Mouse (Mus musculus) gastrocnemius, adult 8-10 months (tissue): ENCODE data around the gene Dst. TPM values are rescaled to one million over a fixed set of nuclear protein-coding genes. Genes with fewer than 3 reads are reported as not detected.
A peak's percentile ranks its signal among the peaks of the same experiment; 100 is the strongest.
"Not testable (repeated sequence)": the region's sequence is repeated elsewhere in the genome, so short reads cannot be mapped to it uniquely, and the experiment has no call there.

ENCODE experiments used
- DNase-seq, 2 experiments: peaks; one replicate each; pipeline ENCODE4 v3.0.0; 2022; ENCODE audit warnings: low spot score in 2 of 2
- total RNA-seq, 4 experiments: library from RNA; stranded (reverse); gene quantifications; 2 replicates each; pipeline ENCODE4 v1.2.4; 2022

The Dst gene
- total RNA-seq, 4 experiments from 2014 or later: 270 to 449 (median 334) TPM

DNA sequence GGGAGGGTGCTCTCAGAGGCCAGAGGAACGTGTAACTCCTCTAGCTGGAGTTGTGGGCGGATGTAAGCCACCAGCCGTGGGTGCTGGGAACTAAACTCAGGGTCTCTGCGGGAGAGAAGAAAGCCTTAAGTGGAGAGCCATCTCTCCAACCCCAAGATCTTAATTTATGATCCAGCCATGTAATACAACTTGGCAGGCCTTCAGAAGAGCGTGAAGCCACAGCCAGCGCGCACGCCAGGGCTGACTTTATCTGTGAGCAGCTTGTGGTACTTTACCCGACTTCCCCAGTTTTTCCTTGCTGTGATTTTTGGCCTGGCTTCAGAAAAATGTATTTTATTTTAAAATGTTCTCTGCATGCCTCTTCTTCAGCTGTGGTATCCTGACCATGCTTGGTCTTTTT lies 377.0 kb downstream of the Dst start:
- DNase-seq: no peak

DNA sequence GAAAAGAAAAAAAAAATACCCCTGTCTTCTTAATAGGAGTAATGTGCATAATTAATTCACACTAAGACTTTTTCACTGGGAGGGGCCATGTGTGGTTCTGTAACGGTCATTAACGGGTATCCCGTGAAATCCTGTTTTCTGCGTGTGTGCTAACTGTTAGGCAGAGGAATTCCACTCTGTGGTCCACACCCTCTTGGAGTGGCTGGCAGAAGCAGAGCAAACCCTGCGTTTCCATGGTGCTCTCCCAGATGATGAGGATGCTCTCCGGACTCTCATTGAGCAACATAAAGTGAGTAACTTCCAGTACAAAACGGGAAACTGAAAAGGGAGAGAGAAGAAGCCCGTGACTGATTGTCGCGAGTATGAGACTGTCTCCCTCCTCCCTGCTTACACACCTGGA lies 379.7 kb downstream of the Dst start:
- no peak for DNase-seq

DNA sequence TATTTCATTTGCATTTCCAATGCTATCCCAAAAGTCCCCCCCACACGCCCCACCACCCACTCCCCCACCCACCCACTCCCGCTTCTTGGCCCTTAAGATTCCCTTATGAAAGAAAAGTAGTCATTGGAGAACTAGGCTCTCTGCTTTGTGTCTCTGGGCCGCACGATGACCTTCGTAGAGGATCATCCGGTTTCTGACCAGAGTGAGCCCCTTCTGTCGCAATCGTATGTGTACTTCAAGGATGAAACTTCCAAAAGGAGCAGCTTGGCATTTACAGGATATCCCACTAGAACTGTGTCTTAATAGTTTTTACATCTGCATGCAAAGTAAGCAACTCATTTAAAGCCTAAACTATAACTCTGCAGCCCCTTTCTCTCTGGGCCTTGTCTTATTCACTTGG lies 380.2 kb downstream of the Dst start:
- no peak for DNase-seq

DNA sequence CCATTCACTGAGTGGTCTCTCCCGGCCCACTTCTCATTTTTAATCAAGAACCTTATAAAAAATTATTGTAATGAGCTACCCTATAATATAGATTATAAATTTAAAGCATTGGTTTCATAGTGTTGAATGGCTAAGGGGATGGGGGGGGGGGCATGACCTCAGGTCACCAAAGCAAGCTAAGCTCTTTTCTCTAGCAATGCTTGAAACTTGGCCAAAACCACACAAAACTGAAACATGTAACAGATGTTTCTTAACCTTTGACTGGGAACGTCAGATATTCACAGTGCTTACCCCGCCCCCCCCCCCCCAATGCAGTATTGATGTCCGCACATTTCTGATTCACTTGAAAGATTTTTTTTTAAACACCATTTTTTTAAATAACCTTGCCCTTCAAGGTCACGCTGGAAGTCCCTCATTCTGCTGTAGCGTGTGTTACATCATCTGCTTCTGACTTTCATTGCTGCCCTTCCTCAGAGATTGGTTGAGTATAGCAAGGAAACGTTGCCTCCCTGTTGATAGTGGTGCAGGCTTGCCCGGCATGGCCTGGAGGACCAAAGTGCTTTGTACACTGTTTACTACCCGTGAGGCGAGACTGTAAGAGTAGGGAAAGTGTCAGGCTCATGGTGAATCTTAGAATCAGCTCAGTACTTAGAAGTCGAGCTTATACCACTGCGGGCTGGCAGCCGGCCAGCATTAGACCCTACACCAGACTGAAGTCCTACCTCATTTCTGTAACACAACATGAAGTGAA lies 380.9 kb downstream of the Dst start:
- DNase-seq: no peak

DNA sequence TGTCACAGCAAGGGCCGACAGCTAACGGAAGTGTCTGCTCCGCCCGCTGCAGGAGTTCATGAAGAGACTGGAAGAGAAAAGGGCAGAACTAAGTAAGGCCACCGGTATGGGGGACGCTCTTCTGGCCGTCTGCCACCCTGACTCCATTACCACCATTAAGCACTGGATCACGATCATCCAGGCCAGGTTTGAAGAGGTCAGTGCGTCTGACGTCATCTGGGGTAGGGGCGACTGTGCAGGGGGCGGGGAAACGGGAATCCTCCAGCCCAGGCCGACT lies 381.4 kb downstream of the Dst start:
- DNase-seq: no peak

DNA sequence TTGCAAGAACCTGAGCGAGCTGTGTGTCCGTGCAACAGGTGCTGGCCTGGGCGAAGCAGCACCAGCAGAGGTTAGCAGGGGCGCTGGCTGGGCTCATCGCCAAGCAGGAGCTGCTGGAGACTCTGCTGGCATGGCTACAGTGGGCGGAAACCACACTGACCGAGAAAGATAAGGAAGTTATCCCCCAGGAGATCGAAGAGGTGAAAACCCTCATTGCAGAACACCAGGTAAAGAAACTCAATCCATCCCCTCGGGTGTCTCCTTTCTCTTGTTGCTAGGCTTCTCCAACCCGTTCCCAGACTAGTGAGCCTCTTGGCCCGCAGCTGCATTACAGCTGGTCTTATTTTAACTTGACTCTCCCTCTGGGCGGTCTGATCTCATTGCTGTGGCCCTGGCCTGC lies 382.3 kb downstream of the Dst start:
- DNase-seq: peak; percentile 45 to 58

DNA sequence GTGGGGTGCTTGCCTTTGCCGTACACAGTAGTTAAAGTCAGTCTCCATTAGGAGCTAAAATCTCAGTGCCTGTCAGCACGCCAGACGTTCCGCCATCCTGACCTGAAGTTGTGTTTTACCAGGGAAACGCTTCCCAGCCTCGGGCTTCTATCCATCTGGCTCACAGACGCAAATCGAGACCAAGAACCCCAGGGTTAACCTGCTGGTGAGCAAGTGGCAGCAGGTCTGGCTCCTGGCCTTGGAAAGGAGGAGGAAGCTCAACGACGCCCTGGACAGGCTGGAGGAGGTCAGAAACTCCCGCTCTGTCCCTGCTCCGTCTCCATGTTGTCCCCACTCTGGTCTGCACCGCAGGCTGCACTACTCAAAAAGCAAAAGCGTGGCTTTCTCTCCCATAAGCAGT lies 385.2 kb downstream of the Dst start:
- DNase-seq: no peak

DNA sequence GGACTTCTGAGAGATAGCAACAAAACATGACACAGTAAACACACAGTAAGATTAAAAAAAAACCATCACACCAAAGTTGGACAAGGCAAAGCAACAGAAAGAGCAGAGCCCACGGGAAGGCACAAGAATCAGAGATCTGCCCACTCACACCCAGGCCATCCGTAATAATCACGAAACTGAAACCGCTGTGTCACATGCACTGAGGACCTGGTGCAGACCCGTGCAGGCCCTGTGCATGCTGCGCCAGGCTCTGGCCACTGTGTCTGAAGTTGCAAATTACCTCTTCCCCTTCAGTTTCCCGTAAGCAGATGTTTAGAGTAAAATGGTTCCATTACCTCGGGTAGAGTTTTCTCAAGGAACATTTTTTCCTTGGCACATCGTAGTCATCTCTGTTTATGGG lies 389.6 kb downstream of the Dst start:
- DNase-seq: no peak

DNA sequence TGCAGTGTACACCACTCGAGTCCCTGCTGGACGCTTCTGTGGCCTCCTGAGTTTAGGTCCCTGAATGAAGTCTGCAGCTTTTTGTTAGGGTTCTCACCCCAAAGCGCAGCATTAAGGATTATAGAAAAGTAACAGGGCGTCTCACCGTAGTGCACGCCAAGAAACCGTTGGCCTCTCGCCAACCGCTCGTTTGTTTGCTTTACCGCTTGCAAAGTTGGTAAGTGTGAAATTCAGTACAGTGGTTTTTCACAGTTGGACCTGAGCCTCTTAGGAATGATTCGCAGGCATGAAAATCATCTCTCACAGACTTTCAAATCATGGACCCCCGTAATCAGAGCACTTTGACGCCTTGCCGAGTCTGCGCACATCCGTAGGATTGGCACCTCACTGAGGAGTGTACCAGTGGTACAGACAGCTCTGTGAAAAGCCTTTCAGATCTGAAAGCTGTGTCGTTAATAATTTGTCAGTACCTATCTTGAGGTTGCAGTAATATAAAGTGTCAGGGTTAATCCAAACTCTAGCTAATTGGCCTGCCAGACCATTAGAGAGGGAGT lies 390.7 kb downstream of the Dst start:
- DNase-seq: no peak

DNA sequence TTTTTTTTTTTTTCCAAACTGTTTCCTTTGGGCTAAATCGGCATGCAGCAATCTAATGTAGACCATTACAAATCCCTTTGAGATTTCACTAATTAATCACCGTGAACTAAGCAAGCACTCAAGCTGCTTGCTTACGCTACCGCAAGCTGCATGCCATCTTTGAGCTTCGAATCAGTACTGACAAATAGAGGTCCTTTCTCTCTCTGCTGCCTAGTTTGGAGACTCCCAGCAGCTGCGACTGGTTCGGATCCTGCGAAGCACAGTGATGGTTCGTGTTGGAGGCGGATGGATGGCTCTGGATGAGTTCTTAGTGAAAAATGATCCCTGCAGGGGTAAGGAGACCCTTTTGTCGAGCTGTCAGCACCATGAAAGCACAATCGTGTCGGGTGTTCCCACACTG lies 391.5 kb downstream of the Dst start:
- DNase-seq: no peak

DNA sequence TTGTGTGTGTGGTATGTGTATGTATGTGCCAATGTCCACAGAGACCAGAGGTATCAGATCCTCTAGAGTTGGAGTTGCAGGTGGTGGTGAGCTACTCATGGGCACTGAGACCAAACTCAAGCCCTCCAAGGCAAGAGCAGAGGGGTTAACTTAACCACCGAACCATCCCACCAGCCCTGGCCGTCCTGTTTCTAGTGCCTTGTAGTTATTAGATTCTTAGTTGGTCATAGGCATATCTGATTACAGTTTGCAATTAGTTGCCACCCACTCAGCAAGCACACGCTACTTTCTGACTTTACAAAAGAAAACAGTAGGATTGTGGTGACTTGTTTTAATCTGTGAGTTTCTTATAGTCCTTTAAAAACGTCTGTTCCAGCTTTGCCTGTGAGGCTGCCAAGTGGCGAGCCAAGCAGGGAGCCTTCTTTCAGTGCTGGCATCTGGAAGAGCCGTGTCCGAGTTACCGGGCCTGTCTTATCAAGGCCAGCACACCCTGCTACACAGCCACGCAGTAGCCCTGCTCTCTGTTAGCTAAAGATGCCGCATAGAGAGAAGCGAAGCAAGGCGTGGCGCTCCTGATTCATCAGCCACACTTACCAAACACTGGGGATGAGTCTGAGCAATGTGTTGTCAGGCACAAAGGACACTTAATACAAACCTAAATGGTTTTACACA lies 392.4 kb downstream of the Dst start:
- DNase-seq: no peak

DNA sequence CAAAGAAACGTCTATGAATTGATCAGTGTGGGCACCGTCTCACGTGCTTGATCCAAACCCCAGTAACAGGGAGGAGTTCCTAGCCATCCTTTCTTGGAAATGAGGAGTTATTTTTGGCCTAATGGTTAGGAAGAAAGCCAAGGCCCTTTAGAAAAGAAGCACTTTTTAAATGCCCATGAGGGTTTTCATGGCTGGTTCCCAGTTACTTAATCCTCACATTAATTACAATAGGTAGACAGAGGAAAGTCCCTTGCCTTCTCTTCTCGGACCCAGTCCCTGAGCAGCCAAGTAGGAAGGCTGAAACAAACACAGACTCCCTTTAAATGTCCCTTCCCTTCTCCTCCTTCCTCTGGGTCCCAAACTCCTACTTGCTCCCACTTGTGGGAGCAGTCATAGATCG lies 396.2 kb downstream of the Dst start:
- no peak for DNase-seq

DNA sequence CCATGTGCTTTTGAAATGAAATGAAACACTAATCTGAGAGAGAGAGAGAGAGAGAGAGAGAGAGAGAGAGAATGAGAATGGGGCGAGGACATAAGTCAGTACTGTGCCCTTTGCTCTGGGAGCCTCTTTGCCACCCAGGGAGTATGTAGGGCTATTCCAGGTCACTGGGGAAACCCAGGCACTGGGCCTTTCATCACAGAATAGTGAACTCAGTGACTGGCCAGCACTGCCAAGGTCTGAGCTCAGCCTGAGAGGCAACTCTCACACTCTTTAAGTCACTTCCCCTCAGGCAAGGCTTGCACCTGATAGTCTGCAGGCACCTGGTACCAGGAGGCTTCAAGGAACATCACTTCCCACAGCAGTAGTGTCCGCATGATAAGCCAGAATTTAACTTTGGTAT lies 398.7 kb downstream of the Dst start:
- DNase-seq: no peak

DNA sequence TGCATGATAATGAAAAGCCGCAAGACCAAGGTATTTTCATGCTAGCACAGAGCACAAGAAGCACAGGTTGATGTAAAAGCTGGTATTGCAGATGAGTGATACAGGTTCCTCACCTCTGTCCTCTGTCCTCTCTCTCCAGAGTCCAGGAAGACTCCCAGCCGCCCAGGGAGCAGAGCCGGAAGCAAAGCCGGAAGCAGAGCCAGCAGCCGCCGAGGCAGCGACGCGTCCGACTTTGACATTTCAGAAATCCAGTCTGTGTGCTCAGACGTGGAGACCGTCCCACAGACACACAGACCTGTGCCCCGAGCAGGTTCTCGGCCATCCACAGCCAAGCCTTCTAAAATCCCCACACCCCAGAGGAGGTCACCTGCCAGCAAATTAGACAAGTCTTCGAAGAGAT lies 399.2 kb downstream of the Dst start:
- DNase-seq: no peak

DNA sequence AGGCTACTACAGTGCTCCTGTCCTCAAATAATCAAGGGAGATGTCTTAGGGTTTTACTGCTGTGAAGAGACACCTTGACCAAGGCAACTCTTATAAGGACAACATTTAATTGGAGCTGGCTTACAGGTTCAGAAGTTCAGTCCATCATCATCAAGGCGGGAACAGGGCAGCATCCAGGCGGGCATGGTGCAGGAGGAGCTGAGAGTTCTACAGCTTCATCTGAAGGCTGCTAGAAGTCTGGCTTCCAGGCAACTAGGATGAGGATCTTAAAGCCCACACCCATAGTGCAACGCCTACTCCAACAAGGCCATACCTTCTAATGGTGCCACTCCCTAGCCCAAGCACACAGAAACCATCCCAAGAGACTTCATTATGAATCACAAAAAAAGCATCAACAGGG lies 400.8 kb downstream of the Dst start:
- not testable (repeated sequence) for DNase-seq

DNA sequence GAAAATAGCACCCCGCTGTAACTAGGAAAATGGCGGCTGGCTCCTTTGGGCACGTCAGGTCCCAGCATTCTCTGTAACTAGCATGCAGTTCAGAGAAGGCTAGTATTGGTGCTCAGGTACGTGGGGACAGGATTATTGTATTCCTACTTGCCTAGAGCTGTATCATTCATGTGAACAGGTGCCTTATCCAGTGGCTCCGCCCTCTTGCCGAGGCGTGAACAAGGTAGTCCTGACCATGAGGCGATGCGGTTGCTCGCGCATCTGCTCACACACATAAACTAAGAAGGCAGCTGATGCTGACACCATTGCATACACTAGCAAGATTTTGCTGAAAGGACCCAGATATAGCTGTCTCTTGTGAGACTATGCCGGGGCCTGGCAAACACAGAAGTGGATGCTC lies 401.4 kb downstream of the Dst start:
- no peak for DNase-seq

DNA sequence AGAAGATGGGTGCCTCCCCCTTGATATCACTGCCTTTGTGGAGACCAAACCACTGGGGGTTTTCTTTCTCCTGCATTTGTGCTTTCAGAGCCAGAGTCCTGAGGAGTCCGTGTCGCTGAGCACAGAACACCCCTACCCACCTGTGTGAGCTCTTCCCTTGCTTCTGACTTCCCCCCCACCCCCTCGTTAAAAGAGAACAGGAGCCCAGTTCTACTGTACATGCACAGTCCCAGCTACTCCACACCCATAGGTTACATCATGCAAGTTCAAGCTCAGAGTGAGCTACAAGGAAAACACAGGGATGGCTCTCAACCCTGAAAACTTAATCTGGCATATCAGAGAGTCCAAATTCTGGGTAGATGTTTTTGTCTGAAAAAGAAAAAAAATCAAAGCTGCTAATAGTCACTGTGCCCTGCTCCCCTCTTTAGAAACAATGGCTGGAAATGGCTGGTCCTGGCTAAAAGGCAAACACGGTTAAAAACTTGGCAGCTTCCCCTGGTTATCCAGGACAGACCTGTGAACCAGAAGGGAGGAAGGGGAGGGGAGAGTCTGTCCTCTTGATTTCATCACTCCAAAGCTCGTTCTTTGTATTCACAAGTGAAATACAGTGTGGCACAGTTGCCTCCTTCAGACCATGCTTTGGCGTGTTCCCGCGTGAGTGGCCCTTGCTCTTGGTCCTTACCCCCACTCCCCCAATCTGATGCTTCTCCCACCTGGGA lies 402.7 kb downstream of the Dst start:
- DNase-seq: no peak

DNA sequence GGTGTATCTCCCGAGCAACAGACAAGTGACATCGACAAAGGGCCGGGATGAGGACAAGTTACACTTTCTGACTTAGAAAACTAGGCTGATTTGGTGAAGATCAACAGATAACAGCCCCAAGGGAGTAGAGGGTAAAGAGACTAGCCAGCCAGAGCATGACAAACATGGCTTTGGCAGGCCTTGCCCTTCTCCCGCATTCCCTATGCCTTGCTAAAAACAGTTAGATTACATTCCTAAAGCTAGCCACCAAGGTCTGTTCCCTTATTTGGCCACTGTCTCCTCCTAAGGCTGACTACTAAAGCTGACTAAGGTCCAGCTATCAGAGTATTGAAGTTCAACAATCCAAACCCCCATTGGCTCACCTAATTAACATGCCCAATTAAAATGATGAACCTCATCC lies 404.8 kb downstream of the Dst start:
- no peak for DNase-seq

DNA sequence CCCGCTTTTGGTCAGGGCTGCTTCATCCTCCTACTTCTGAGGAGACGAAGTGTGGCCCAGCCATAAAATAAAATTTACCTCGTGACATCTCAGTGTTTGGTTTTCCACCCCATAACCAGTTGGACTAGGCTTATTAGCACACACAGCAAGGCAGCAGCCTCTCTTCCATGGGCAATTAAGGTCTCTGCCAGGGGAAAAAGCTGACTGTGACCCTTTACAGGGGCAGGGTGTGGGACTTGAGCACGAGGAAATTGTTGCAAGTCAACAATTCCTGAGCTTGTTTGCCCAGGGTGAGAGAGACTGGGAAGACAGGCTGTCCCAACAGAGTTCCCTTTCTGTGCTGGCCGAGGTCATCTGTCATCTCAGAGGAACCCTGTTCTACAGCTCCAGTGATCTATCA lies 407.4 kb downstream of the Dst start:
- DNase-seq: no peak

DNA sequence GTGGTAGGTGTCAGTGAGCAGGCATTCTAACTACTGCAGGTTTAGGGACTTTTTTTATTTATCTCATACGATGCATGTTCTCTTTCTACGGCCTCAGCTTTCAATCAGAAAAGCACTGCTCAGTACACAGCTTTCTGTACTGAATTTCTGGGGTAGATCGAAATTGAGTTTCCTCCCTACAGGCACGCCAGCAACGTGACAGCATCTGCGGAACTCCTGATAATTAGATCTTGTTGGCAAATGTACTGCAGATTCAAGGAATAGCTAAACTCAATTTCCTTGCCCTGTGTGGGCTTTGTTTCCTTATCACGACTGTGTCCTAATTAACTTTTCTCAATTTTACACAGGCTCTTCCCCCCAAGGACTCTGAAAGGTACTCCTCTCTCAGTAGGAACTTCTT lies 416.2 kb downstream of the Dst start:
- DNase-seq: no peak

DNA sequence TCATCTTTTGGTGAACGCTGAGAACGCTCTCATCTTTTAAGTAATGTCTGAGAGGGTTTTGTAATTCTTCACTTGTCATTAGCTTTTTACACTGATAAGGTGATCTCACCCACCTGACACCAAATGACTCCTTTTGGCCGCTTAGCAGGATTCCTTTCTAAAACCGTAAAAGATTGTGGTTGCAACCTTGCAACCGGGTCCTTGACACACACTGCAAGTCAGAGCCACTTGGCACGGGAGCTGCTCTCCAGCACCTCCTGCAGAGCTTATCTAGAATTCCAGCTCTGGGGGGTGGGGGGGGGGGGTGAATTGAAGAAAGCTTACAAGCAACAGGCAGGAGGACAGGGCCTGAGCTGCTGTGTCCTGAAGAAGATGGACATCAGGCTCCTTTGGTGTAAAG lies 420.6 kb downstream of the Dst start:
- no peak for DNase-seq

DNA sequence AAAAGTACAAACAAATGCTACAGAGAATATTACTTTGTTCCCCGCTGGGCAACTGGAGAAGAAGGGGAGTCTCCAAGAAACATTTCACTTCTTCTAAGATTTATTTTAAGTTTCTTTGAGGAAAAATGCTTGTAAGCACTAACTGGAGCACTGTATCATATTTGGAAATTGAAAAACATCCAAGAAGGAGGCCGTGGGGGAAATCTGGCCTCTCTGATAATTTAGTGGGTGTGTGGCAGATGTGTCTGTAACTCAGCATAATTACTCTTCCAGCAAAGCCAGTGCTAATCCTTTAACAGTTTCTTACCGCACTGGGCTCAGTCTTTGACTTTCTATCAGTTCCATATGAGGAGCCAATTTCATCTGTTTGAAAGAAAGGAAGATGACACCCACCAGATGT lies 423.7 kb downstream of the Dst start:
- DNase-seq: no peak
